Mouse (Mus musculus): ENCODE measurements around the gene Tmtc1. TPM values are rescaled to one million over a fixed set of nuclear protein-coding genes. Genes with fewer than 3 reads are reported as not detected.

The Tmtc1 gene
- polyA plus RNA-seq, 1 experiment from 2014 or later: 1.4 TPM

GRCm38 (mm10) chr6:148199729-148200128, 244.5 kb downstream of the Tmtc1 start:
- no peaks in the 10 kb centered on the region for H3K27me3 ChIP-seq (ENCODE audit: control insufficient read depth, insufficient read depth, low read length)

GRCm38 (mm10) chr6:148199177-148199576, 245.0 kb downstream of the Tmtc1 start:
- H3K27ac ChIP-seq (ENCODE audit: low read depth, low read length): no peak overlapping the region
- H3K4me3 ChIP-seq (ENCODE audit: low read depth, low read length): no peak overlapping the region
- no peak overlapping the region for H3K9ac ChIP-seq (ENCODE audit: low read depth, low read length)
- no peaks in the 10 kb centered on the region for H3K27me3 ChIP-seq (ENCODE audit: control insufficient read depth, insufficient read depth, low read length)
- peaks cover 6% of the 10 kb centered on the region; the same call in 1 of the 2 replicates for H3K36me3 ChIP-seq (ENCODE audit: control insufficient read depth, insufficient read depth, low read length)
- WGBS (ENCODE audit: insufficient replicate concordance): 82% methylated on average over 2 of the region's 2 CpGs
- no peaks in the 10 kb centered on the region for H3K9me3 ChIP-seq (replicated peaks; ENCODE audit: control insufficient read depth, low read length)
- no peak overlapping the region for H3K4me2 ChIP-seq
- ATAC-seq (replicated peaks; ENCODE audit: insufficient number of reproducible peaks, low FRiP score, low TSS enrichment): no peak
- H3K4me1 ChIP-seq (ENCODE audit: control insufficient read depth, insufficient read depth, low read length): no peaks in the 10 kb centered on the region

More at GRCm38 (mm10) chr6:148199729-148200128, 244.5 kb downstream of the Tmtc1 start:
- ATAC-seq (replicated peaks; ENCODE audit: insufficient number of reproducible peaks, low FRiP score, low TSS enrichment): no peak
- WGBS (ENCODE audit: insufficient replicate concordance): 87% methylated on average over 3 of the region's 3 CpGs
- no peaks in the 10 kb centered on the region for H3K4me1 ChIP-seq (ENCODE audit: control insufficient read depth, insufficient read depth, low read length)
- H3K9me3 ChIP-seq (replicated peaks; ENCODE audit: control insufficient read depth, low read length): no peaks in the 10 kb centered on the region
- no peak overlapping the region for H3K4me2 ChIP-seq
- no peak overlapping the region for H3K9ac ChIP-seq (ENCODE audit: low read depth, low read length)
- no peak overlapping the region for H3K4me3 ChIP-seq (ENCODE audit: low read depth, low read length)
- no peak overlapping the region for H3K27ac ChIP-seq (ENCODE audit: low read depth, low read length)
- peaks cover 4% of the 10 kb centered on the region; the same call in 1 of the 2 replicates for H3K36me3 ChIP-seq (ENCODE audit: control insufficient read depth, insufficient read depth, low read length)

GRCm38 (mm10) chr6:148193972-148194701, 250.1 kb downstream of the Tmtc1 start:
- no peaks in the 10 kb centered on the region for H3K4me1 ChIP-seq (ENCODE audit: control insufficient read depth, insufficient read depth, low read length)
- H3K4me3 ChIP-seq (ENCODE audit: low read depth, low read length): no peak overlapping the region
- H3K27me3 ChIP-seq (ENCODE audit: control insufficient read depth, insufficient read depth, low read length): no peaks in the 10 kb centered on the region
- no peak overlapping the region for H3K4me2 ChIP-seq
- WGBS (ENCODE audit: insufficient replicate concordance): 87% methylated on average over 6 of the region's 6 CpGs
- H3K27ac ChIP-seq (ENCODE audit: low read depth, low read length): no peak overlapping the region
- no peak for ATAC-seq (replicated peaks; ENCODE audit: insufficient number of reproducible peaks, low FRiP score, low TSS enrichment)
- H3K9me3 ChIP-seq (replicated peaks; ENCODE audit: control insufficient read depth, low read length): no peaks in the 10 kb centered on the region
- peaks cover 6% of the 10 kb centered on the region for H3K36me3 ChIP-seq (ENCODE audit: control insufficient read depth, insufficient read depth, low read length)
- no peak overlapping the region for H3K9ac ChIP-seq (ENCODE audit: low read depth, low read length)

- no peak overlapping the region for H3K9ac ChIP-seq (ENCODE audit: low read depth, low read length)
- H3K4me3 ChIP-seq (ENCODE audit: low read depth, low read length): no peak overlapping the region
- WGBS (ENCODE audit: insufficient replicate concordance): 89% methylated on average over 1 of the region's 1 CpGs
- H3K27me3 ChIP-seq (ENCODE audit: control insufficient read depth, insufficient read depth, low read length): no peaks in the 10 kb centered on the region
- H3K4me1 ChIP-seq (ENCODE audit: control insufficient read depth, insufficient read depth, low read length): no peaks in the 10 kb centered on the region
- ATAC-seq (replicated peaks; ENCODE audit: insufficient number of reproducible peaks, low FRiP score, low TSS enrichment): no peak
- no peaks in the 10 kb centered on the region for H3K9me3 ChIP-seq (replicated peaks; ENCODE audit: control insufficient read depth, low read length)
- H3K27ac ChIP-seq (ENCODE audit: low read depth, low read length): no peak overlapping the region
- H3K36me3 ChIP-seq (ENCODE audit: control insufficient read depth, insufficient read depth, low read length): peaks cover 38% of the 10 kb centered on the region
- H3K4me2 ChIP-seq: no peak overlapping the region
Measured at GRCm38 (mm10) chr6:148185694-148186093, 258.5 kb downstream of the Tmtc1 start.

Other genes with a start within 250 kb of the Tmtc1 start
- 176 and 180 TPM in 2 replicates for gene Ergic2, start 232.0 kb downstream of the Tmtc1 start, polyA plus RNA-seq (2014; fragmentation: Nextera tagmentation; extraction: Ambion mirVana)